In genomic region chr11:100957244-100957643, GRCm38 (mm10) we compare ENCODE assay signal across 8 mouse cellular contexts. TPM values are rescaled to one million over a fixed set of nuclear protein-coding genes. Genes with fewer than 3 reads are reported as not detected.
A peak's percentile ranks its signal among the peaks of the same experiment; 100 is the strongest.
DNase-seq lines count a peak whose midpoint lies in the region; ATAC-seq lines count a peak whose summit lies in the region.

No protein-coding gene starts in this region.

- peak; percentile 87 for DNase-seq in ES-CJ7 (ENCODE audit: low read depth, low spot score)
- peak; percentile 76 for DNase-seq in adrenal gland, adult 8-10 months
- peak; percentile 88 for DNase-seq in embryo, embryonic 9.5 days (ENCODE audit: extremely low spot score)
- DNase-seq in heart, adult 8-10 months (ENCODE audit: low spot score), result peak; percentile 95
- DNase-seq in layer of hippocampus, postnatal 10 days (ENCODE audit: low spot score in 2 of 2), result peak; percentile 98 to 99
- DNase-seq in lung, postnatal 4 days, result peak; percentile 87 to 93
- peak; percentile 74 for DNase-seq in skeletal muscle tissue, adult 2 months (ENCODE audit: low read depth, low spot score)

- ATAC-seq in activated CD4-positive, CD25-positive, alpha-beta regulatory T cell, adult 4 months, result no peak

RNA-seq across cellular contexts. Expression of gene Cavin1, which starts 13.4 kb away (rescaled TPM):
- 100 to 1,000 TPM; 321 to 363 (median 344) TPM for total RNA-seq in adrenal gland, adult 8-10 months (2022)
- total RNA-seq in heart, adult 8-10 months (2022), result 100 to 1,000 TPM; 190 to 247 (median 212) TPM
- 10 to 100 TPM; 20.5 to 20.6 TPM for total RNA-seq in layer of hippocampus, postnatal 10 days (2021)
- polyA plus RNA-seq in activated CD4-positive, CD25-positive, alpha-beta regulatory T cell, adult 4 months (2017; shearing (Covaris generic)), result under 1 TPM; 0.12 to 0.13 TPM

RNA-seq across cellular contexts. Expression of gene Stat3, which starts 17.9 kb away (rescaled TPM):
- 100 to 1,000 TPM in 1 of 4 experiments, 10 to 100 TPM in 3; 84.0 to 116 (median 95.7) TPM for total RNA-seq in adrenal gland, adult 8-10 months (2022)
- 100 to 1,000 TPM in 1 of 4 experiments, 10 to 100 TPM in 3; 76.6 to 108 (median 91.0) TPM for total RNA-seq in heart, adult 8-10 months (2022)
- total RNA-seq in layer of hippocampus, postnatal 10 days (2021), result 10 to 100 TPM; 35.9 to 39.0 TPM
- 10 to 100 TPM; 71.0 to 82.0 TPM for polyA plus RNA-seq in activated CD4-positive, CD25-positive, alpha-beta regulatory T cell, adult 4 months (2017; shearing (Covaris generic))

RNA-seq across cellular contexts. Expression of gene Atp6v0a1, which starts 52.0 kb away (rescaled TPM):
- total RNA-seq in adrenal gland, adult 8-10 months (2022), result 100 to 1,000 TPM; 155 to 222 (median 186) TPM
- total RNA-seq in heart, adult 8-10 months (2022), result 100 to 1,000 TPM in 1 of 4 experiments, 10 to 100 TPM in 3; 85.0 to 100 (median 88.9) TPM
- 100 to 1,000 TPM; 424 to 431 TPM for total RNA-seq in layer of hippocampus, postnatal 10 days (2021)
- 1 to 10 TPM; 4.3 to 4.7 TPM for polyA plus RNA-seq in activated CD4-positive, CD25-positive, alpha-beta regulatory T cell, adult 4 months (2017; shearing (Covaris generic))

Comparison
In these comparisons a context has a peak if more than half of its experiments do, and no peak if none do; other contexts are left out.
1. RNA of gene Cavin1, which starts 13.4 kb away (total RNA-seq): 321 to 363 TPM in adrenal gland, adult 8-10 months and 190 to 247 TPM in heart, adult 8-10 months; 20.5 to 20.6 TPM in layer of hippocampus, postnatal 10 days; every median in the first group is over 4 times any median in the second.
2. Peak in every context shown above with its lines, with median percentiles within 50 percentile points of each other: DNase-seq.